Mouse (Mus musculus): ENCODE results near the gene Epn1. TPM values are rescaled to one million over a fixed set of nuclear protein-coding genes. Genes with fewer than 3 reads are reported as not detected.
A peak's percentile ranks its signal among the peaks of the same experiment; 100 is the strongest.

Epn1 gene
- total RNA-seq (2021): 100 to 1,000 TPM; 454 to 461 TPM

DNA sequence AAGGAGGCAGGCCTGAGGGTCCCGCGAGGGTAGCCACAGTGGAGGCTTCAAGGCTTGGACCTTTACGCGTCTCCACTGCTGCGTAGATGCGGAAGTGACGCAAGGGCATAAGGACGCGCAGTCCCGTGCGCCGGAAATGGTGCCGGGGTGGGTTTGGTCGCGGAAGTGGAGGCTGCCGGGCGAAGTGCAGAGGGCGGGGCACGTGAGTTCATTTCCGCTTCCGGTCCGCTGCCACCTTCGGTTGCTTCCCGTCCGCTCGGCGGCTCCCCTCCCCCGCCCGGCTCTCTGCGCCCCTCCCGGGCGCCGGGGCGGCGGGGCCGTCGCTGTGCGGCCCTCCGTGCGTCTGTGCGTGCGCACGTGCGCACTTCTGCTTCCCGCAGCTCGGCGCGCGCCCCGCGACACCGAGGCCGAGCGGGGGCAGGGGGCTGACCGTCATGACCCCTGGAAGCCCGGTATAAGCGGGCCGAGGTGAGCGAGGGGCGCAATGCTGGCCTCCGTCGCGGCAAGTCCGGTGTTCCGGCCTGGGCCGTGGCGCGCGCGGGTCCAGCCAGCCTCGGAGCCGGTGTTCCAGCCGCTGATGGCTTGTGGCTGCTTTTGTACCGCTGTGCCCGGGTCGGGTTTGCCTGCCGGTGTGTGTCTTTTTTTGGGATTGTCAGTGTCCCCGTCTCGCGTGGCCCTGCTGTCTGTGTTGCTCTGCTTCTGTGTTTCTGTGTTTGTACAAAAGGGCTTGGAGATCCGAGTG lies at the start of gene Epn1:
Gene Epn1, plus strand, starts transcription at position 226 of the 742 bp plus-strand sequence.
- intact Hi-C loops (cut with DNase I): loop anchor here (1.0 to 10.0 kb wide), 3 partner anchors 18 to 1095 kb away; partner anchors contain the start of genes Rasl2-9, U2af2 and Zfp444
- peak; percentile 96 to 99 for DNase-seq (ENCODE audit: low spot score in 2 of 2)

DNA sequence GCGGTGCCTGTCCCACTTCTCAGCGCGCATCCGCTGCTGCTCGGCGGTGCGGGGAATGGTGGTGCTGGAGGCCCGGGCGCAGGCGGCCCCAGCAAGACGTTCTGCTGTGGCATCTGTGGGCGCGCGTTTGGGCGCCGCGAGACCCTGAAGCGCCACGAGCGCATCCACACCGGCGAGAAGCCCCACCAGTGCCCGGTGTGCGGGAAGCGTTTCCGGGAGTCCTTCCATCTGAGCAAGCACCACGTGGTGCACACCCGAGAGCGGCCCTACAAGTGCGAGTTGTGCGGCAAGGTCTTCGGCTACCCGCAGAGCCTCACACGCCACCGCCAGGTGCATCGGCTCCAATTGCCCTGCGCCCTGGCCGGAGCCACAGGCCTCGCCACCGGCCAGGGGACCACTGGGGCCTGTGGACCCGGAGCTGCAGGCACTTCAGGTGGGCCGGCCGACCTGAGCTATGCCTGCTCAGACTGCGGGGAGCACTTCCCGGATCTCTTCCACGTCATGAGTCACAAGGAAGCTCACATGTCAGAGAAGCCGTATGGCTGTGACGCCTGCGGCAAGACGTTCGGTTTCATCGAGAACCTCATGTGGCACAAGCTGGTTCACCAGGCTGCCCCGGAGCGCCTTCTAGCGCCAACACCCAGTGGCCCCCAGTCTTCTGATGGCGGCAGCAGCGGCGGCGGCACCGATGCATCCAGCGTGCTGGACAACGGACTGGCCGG lies 49.3 kb upstream of the Epn1 start:
- no peak for DNase-seq (ENCODE audit: low spot score in 2 of 2)
- intact Hi-C loops (cut with DNase I): no loop called here

DNA sequence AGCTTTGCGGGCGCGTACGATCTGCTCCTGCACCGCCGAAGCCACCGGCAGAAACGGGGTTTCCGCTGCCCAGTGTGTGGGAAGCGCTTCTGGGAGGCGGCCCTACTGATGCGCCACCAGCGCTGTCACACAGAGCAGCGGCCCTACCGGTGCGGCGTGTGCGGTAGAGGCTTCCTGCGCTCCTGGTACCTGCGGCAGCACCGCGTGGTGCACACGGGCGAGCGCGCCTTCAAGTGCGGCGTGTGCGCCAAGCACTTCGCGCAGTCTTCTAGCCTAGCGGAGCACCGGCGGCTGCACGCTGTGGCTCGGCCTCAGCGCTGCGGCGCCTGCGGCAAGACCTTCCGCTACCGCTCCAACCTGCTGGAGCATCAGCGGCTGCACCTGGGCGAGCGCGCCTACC lies 48.5 kb upstream of the Epn1 start:
- intact Hi-C loops (cut with DNase I): no loop called here

DNA sequence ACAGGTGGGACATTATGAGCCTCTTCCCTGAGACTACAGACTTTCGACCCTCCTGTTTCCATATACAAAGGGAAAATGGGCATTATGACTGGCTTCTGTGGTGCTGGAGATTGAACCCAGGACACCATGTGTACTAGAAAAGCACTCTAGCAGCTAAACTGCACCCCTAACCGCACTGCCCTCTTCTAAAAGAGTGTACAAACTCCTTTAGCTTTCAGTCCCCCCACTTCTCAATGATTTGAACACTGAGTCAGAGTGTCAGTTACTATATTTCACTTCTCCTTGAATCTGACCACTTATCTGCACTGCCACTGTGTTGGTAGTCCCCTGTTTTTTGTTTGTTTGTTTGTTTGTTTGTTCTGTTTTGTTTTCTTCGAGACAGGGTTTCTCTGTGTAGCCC lies 46.2 kb upstream of the Epn1 start, which contains the start of gene 4632433K11Rik:
Gene 4632433K11Rik, plus strand, starts transcription at position 301 of the 400 bp plus-strand sequence.
- DNase-seq (ENCODE audit: low spot score in 2 of 2): no peak
- intact Hi-C loops (cut with DNase I): no loop called here

More for the DNA sequence above, 48.5 kb upstream of the Epn1 start:
- DNase-seq (ENCODE audit: low spot score in 2 of 2): no peak

DNA sequence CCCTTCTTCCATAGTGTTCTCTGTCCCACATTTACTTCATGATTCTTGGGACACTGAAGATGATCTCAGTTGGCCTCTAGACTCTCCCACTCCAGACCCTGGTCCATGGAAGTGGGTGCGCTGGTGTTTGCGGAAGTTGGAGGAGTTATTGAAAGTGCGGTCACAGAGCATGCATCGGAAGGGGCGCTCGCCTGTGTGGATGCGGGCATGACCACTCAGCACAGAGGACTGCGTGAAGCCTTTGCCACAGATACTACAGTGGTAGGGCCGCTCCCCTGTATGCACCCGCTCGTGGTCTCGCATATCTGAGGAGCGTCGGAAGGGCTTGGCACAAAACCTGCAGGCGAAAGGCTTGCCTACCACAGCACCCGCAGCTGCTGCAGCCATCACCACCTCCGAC lies 44.4 kb upstream of the Epn1 start:
- intact Hi-C loops (cut with DNase I): no loop called here
- no peak for DNase-seq (ENCODE audit: low spot score in 2 of 2)

DNA sequence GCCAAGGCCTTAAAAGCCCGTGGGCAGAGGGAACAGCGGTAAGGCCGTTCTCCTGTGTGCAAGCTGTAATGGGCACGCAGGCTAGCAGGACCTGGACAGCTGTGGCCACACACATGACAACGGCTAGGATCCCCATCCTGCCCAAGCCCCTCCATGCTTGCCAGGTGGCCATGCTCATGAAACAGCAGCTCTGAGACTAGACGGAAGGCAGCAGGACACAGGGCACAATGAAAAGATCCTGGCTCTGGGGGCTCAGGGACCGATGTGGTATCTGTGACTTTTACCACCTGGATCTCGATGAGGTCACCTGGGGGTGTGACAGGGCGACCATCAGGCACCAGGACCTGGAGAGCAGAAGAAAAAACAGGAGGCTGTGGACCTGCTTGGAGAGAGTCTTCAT lies 43.9 kb upstream of the Epn1 start:
- intact Hi-C loops (cut with DNase I): no loop called here
- DNase-seq (ENCODE audit: low spot score in 2 of 2): no peak

DNA sequence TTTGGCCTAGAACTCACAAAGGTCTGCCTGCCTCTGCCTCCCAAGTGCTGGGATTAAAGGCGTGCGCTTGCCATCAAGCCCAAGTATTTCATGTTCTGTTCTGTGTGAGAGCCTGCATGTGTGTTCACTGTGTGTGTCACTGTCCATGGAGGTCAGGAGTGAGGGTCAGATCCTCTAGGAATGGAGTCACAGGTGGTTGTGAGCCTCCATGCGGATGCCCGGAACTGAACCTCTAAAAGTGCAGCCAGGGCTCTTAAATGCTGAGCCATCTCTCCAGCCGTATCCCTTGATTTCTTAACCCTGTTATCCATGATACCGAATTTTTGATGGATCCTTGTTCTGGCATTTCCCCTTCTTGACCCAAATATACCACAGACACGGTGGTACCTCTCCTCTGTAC lies 43.0 kb upstream of the Epn1 start:
- DNase-seq (ENCODE audit: low spot score in 2 of 2): no peak
- intact Hi-C loops (cut with DNase I): no loop called here

DNA sequence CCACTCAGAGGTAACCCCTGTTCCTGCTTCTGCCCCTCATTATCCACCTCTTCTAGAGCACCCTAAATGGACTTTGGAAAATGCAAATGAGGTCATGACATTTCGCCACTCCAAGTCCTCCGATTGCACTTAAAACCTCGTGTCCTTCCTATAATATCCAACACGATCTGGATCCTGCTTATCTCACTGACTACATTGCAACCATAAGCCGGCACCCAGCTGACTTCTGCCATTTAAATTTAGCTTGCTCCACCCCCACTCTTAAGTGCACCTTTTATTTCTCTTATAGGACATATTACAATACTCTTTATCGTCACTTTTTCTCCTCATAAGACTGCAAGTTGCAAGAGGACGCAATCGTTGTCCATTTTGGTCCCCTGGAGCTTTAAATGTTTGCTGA lies 42.6 kb upstream of the Epn1 start:
- DNase-seq (ENCODE audit: low spot score in 2 of 2): no peak
- intact Hi-C loops (cut with DNase I): no loop called here

DNA sequence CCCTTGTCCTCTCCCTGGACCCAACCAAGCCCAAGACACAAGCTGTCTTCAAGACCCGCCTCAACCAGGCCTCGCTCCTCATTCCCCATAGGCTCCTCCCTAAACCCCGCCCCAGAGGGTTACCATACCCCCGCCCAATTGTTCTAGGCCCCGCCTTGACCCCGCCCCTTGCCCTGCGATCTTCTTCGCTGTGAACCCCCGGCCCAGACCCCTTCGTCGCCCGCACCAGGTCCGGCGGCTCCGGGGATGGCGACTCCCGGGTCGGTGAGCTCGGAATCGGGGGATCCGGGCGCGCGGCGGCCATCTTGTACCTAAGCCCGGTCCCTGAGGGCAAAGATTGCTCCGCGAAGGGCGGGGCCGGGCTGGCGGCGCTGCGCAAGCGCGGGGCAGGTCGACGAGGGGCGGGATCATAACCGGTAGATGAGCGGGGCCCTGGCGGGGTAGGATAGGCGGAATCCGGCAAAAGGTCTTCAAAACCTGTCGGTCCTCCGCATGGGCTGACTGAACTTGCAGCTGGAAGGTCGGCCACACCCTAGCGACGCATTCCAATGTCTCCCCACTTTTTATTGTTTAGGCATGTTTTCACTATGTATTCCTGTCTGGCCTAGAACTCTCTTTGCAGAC lies 41.8 kb upstream of the Epn1 start, which contains the start of gene Zfp784:
Gene Zfp784, minus strand, starts transcription at position 338 of the 624 bp plus-strand sequence.
- intact Hi-C loops (cut with DNase I): no loop called here

DNA sequence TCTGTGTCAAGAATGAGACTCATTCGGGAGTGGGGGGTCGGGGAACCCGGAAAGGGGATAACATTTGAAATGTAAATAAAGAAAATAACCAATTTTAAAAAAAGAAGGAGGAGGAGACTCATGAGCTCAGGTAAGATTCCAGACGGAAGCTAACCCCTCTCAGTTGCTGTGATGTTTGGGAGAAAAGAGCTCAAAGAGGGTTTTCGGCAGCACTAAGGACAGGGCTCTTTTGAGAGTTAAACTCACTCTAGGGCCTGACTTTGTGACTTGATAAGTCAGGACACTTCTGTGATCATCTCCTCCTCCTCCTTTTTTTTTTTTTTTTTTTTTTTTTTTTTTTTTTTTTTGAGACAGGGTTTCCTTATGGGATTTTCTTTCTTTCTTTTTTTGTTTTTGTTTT lies 41.1 kb upstream of the Epn1 start:
- DNase-seq (ENCODE audit: low spot score in 2 of 2): no peak
- intact Hi-C loops (cut with DNase I): no loop called here

More for the DNA sequence above, 41.8 kb upstream of the Epn1 start, which contains the start of gene Zfp784:
- peak; percentile 91 to 93 for DNase-seq (ENCODE audit: low spot score in 2 of 2)

DNA sequence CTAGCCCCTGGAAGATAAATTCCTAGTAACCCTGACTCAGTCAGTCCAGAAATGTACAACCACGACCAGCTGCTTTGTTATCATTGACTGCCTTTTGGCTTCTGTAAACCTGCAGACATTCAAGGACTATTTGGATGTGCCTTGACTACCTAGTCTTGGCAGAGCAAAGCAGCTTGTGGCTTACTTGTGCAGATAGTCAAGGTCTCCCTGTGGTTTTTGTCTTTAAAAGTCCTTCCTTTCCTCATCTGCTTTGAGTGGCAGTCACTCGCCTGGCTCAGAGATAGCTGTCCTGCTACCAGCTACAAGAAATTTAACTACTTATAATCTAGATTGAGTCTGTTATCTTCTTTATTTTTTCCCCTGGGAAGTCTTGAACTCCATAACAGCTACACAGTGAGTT lies 35.1 kb upstream of the Epn1 start:
- intact Hi-C loops (cut with DNase I): no loop called here
- DNase-seq (ENCODE audit: low spot score in 2 of 2): no peak

DNA sequence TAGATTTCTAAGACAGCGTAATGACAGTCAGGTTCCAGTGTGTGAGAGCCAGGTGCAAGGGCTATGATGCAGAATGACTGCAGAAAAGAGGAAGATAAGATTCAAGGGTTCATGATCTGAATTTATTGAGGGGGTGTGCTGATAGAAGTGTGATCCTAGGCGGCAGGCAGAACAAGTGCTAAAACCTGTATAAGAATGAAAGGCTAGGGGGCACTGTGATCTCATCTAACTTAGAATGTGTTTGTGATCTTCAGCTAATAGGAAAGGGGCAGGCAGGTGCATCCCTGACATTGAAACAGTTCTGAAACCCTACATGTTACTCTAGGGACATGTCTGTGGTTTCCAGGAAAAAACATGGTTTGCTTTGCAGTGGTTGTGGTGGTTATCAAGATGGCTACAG lies 33.9 kb upstream of the Epn1 start:
- intact Hi-C loops (cut with DNase I): no loop called here
- no peak for DNase-seq (ENCODE audit: low spot score in 2 of 2)

DNA sequence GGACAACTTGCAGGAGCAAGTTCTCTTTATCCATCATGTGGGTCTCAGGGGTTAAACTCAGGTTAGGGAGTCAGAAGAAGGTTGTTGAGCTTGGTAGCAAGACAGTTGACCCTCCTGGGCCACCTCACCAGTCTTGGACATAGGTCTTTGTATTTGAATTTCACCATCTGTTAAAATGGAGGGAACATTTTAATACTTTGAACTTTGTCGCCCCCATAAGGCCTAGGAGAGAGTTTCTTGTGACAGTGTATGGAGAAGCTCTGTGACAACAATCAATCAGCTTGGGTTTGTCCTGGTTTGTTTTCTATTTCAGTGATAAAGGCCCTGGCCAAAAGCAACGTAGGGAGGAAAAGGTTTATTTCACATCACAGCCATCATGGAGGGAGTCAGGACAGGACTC lies 32.7 kb upstream of the Epn1 start:
- intact Hi-C loops (cut with DNase I): loop anchor here (1.0 kb wide), 1 partner anchor 104 kb away; no protein-coding TSS in a partner anchor
- DNase-seq (ENCODE audit: low spot score in 2 of 2): no peak

DNA sequence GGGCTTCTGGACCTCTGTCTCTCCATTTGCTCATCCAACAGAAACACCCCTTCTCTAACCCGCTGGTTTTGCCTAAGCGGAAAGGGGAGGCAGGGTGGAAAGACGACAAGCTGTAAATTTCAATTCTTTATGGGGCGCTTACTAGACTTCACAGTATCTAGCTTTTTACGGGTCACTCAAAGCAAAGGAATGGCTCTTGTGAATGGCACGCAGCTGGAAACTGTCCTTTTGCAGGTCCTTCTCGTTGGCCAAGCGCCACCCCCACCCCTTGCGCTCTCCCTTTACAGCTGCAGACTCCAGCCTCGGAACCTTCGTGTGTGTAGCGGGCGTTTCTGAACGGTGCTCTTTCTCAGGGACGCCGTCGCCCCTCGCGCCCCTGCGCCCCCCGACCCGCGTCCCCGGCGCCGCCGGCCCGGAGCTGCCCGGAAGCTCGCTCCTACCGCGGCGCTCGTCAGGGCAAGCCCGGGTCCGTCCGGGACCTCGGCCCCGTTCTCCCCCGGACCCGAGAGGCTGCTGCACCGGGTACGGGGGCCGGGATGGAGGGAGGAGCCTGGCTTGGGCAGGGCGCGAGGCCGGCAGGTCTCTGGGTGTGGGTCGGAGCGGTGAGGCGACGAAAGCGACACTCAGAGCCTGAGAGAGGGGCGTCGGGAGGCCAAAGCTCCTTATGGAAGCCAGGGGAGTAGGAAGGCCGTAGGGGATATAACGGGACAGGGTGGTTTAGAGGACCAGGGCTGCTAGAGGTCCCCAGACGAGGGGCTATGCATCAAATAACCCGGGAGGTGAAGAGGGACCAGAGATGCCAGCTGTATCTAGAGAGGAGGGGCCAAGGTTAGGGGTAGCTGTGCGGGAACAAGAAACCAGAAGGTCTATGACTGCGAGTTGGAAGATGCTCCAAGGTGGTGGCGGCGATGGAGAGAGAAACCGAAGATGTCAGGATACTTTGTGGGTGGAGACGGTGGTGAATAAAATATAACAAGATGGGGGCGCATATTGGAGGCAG lies 28.5 kb upstream of the Epn1 start, which contains the start of gene Zfp580:
Gene Zfp580, plus strand, starts transcription at position 346 of the 1,000 bp plus-strand sequence.
- peak; percentile 78 to 82 for DNase-seq (ENCODE audit: low spot score in 2 of 2)
- intact Hi-C loops (cut with DNase I): loop anchor here (2.0 kb wide), 2 partner anchors 31 to 55 kb away; partner anchors contain the start of genes Ccdc106, Zfp579 and Zfp865

DNA sequence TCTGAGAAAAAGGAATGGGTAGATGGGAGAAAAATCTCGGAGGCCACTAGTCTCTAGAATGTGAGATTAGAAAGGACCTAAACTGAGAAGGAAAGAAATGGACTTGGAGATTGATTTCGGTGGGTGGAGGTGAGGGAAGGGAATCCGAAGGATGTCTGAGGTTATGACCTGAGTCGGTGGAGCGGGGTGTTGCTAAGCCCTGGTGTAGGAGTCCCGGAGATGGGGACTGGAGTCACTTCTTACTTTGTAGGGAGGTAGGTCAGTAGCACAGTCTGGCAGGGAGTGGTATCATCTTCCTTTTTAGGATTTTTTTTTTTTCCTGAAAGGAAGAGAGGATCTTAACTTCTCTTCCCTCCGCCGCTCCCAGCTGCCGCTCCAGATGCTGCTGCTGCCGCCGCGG lies 27.6 kb upstream of the Epn1 start:
- no peak for DNase-seq (ENCODE audit: low spot score in 2 of 2)
- intact Hi-C loops (cut with DNase I): no loop called here

DNA sequence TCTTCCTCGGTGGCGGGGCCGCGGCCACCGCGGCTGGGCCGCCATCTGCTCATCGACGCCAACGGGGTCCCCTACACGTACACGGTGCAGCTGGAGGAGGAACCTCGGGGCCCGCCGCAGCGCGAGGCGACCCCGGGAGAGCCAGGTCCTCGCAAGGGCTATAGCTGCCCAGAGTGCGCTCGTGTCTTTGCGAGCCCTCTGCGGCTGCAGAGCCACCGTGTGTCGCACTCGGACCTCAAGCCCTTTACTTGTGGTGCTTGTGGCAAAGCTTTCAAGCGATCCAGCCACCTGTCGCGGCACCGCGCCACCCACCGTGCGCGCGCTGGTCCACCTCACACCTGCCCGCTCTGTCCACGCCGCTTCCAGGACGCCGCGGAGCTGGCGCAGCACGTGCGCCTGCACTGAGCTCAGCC lies 27.1 kb upstream of the Epn1 start:
- DNase-seq (ENCODE audit: low spot score in 2 of 2): no peak
- intact Hi-C loops (cut with DNase I): no loop called here

DNA sequence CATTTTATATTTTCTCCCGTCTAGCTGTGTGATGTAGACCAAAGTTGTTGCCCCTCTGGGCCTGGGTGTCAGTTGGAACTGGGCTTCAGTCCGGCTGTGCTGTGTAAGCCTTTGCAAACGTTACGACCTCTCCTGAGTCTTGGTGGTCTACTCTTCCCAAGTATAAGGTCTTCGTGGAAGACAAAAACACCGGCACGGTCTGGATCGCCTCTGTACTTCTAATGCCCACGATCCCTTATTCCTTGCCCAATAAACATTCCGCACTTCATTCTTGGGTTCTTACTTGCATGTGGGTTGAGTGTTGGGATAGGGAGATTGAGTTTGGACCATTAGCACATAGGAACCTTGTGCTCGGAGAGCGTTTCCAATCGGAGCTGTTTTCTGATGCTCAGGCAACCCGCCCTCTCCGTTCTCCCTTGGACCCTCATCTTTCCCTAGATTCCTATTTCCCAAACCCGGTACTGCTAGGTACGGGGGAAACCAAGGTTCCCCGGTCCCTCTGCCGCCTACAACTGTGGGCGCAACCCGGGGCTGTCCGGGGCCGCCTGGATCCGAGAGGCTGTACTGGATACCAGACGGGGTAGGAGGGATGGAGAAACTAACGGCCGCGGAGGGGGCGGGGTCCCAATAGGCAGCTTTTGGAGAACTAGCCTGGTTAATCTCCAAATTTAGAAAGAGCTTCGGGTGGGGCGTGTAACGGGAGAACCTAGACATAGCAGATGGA lies 26.4 kb upstream of the Epn1 start:
- DNase-seq (ENCODE audit: low spot score in 2 of 2): peak in 1 of 2 experiments; percentile 55
- intact Hi-C loops (cut with DNase I): no loop called here

DNA sequence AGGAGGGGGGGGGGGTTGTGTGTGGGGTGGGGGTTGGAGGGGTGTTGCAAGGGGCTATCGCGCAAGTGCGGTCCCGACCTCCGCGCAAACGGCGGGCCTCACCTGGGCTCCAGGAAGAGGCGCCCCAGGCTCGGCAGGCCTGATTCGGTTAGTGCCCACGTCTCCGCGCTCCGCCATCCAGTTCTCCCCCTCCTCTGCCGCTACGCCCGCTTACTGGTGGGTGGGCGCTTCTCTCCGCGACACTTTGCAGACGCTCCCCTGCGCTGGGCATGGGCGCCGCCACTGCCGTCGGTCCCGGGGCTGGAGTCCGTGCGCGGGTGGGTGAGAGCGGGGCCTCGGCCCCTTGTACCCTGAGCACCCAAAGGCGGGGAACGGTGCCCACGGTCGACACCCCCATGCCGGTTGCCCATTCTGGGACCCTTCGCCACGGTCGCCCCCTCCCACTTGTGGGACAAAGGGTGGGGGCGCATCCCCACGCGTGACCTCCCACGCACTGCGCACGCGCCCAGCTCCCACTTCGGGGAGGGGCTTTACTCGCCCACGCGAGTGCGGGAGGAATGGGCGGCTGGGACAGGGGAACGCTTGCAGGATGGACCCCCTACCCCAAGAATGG lies 23.3 kb upstream of the Epn1 start:
- intact Hi-C loops (cut with DNase I): no loop called here
- DNase-seq (ENCODE audit: low spot score in 2 of 2): peak; percentile 64 to 72

All from left cerebral cortex, postnatal 25 days (tissue).